Mouse (Mus musculus): Measurements from ENCODE around the gene Tspan32.

The Tspan32 gene

GRCm38 (mm10) chr7:143055499-143056186, 50.8 kb downstream of the Tspan32 start:
- DNase-seq: no peak

DNA sequence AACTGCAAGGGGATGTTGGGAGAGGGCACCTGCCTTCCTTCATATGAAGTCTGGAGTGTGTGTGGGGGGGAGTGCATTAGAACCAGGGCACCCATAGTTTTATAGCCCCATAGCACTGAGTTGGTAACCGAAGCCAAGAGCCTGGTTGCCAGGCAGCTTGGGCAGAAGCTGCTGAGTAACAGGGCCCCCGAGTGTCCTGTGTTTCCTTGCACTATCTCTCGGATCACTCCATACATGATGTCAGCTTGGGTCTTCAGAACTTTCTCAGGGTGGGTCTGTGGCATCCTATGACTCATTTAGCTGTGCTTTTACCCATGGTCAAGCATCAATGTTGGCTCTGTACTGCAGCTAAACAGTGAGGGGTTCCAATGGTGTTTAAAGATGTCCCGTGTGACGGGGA, 52.2 kb downstream of the Tspan32 start:
- no peak for DNase-seq

DNA sequence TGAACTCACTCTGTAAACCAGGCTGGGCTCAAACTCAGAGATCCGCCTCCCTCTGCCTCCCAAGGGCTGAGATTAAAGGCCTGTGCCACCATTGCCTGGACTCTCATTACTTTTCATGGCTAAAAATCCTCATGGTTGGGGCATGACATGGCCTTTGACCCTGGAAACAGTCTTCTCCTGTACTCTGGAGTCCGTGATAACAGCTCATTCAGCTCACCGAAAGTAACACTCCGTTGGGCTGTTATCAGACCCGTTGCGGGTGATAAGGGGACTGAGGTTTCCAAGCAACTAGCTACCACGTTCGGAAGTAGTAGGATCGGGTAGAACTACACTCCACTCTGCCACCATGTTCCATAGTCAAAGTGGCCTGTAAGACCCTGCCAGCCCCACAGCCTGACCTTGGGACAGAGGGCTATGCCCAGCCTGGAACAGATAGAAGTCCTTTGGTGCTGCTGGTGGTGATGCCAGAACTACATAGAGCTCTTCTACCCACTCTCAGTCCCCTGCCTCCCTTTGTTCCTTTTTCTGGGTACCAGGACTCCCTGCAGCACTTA, 52.9 kb downstream of the Tspan32 start:
- no peak for DNase-seq

- no peak for DNase-seq
These were observed 53.4 kb downstream of the Tspan32 start for GRCm38 (mm10) chr7:143058221-143058697.

DNA sequence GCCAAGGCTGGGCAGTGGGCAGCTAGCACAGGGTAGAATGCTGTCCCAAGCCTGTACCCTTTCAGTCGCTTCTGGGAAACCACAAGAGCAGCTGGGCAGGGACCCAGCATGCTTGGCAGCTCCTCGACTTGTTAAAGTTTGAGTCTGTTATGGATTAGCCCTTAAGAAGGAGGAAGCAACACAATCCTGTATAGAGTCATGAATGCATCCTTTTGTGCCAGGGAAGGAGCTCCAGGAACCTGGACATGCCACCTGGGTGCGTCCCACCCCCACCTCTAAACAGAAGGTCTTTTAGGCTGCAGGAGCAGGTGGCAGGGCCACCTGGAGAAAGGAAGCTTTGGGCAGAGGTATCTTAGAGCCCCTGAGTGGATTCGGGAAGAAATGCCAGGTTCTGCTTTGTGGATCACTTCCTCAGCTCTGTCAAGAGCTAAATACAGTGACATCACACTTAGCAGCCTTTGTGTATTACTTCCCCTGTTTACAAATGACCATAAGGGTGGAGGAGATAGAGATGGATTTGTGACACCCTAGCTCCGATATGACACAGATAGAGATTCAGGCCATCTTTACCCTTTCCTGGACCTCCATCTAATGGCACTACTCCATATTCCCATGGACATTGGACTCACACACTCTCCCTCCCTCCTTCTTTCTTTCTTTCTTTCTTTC, 54.5 kb downstream of the Tspan32 start:
- DNase-seq: no peak

DNA sequence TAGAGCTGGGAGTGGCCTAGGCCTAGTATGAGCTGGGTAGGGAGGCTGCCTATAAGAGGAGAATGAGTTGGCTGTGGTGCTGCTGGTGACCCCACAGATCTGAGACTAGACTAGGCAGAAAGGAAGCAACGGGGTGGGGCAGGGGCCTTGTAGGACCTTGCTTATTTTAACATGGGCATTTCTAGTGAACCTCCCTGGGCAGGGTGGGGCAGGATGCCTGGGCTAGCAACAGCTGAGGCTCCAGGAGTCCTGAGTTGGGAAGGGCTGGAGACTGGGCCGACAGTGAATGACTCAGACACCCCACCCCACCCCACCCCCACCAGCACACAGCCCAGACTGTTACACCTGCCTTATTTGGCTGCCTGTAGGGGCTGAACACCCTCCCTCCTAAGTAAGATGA, 57.9 kb downstream of the Tspan32 start:
- DNase-seq: no peak

DNA sequence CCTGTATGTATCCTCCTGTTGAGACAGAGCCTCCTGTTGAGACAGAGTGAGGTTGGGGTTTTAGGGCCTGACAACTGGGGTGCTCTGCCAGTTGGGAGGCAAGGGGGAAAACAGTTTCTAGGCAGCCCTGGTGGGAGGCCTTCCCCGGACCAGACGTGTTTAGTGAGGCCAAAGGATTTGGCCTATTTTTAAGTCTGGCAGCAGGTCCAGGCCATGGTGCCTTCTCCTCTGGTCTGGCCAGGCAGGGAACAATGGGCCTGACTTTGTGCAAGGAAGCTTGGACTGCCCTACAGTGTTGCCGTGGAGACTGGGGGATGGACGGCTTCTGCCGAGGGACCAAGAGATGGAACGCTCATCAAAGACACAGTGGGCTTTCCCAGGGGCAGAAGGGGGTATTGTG, 59.4 kb downstream of the Tspan32 start:
- peak; percentile 30 for DNase-seq

DNA sequence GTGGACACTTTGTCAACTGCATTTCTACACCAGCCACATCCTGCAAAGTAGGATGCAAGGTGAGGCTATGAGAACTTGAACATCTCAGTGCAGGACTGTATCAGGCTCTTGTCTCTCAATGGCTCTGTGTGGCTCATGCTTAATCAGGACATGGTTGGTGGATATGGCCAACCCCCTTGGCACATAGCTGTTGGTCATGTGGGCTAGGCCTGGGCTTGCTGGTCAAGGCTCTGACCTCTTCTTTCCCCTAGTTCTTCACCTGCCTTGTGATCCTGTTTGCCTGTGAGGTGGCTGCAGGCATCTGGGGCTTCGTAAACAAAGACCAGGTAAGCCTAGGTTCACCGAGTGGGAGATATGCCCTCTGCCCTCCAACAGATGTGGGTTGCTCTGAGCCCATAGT, 60.8 kb downstream of the Tspan32 start:
- no peak for DNase-seq

GRCm38 (mm10) chr7:143067469-143067868, 62.6 kb downstream of the Tspan32 start:
- DNase-seq: no peak

DNA sequence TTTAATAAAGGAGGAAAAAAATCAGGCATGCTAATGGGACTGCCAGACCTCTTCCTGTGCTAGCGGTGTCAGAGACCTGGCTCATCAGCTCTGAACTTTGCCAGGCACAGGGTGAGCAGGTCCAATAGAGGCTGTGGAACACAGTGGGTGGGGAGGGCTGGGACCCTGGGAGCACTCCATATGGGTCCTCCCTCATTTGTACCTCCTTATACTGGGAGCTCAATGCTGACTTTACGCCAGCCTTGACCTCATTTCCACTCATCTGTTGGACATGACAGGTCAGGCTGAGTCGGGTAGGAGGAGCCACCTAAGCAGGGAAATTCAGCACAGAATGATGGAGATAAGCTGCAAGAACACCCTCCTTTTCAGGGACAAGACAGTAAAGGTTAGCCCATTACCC, 63.1 kb downstream of the Tspan32 start:
- no peak for DNase-seq

DNA sequence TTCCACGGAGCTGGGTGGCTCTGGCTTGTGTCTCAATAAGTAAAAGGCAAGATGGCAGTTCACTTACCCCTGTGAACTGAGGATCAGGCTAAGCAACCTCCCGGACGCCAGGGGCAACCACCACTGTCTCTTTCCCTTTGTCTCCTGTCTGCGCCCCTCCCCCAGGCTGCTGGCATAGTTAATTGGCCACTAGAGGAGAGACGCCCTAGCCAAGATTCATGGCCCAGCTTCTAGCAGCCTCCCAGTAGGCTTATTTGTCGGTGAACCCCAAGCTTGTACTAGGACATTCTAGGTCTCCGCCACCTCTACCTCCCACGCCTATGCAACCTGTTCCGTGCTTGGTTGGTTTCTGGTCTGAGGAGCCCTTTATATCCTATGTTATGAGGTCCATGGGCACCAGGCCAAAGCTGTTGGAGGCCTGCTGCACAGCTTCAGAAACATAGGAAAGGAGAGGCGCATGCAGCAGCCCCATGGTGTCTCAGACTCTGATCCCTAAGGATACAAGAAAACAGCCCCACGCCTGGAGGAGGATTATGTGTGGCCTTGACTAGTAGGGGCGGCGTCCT, 63.6 kb downstream of the Tspan32 start:
- no peak for DNase-seq

GRCm38 (mm10) chr7:143068882-143069591, 64.2 kb downstream of the Tspan32 start, which contains the start of gene Tssc4:
Tssc4 (plus strand) TSS chr7:143069249.
- DNase-seq: peak; percentile 98

All from right cerebral cortex, postnatal 25 days (tissue).